Mouse (Mus musculus): ENCODE data around the gene Cnnm4.

The Cnnm4 gene

GRCm38 (mm10) chr1:36471181-36472105 lies at the start of gene Cnnm4:
Gene Cnnm4, plus strand, starts transcription at chr1:36471620.
- peak; percentile 84 to 88 for DNase-seq (ENCODE audit: low spot score in 2 of 2)

- DNase-seq (ENCODE audit: low spot score in 2 of 2): no peak
Measured at GRCm38 (mm10) chr1:36429511-36429910, 41.9 kb upstream of the Cnnm4 start.

GRCm38 (mm10) chr1:36432999-36433398 lies 38.4 kb upstream of the Cnnm4 start:
- no peak for DNase-seq (ENCODE audit: low spot score in 2 of 2)

GRCm38 (mm10) chr1:36433616-36434015 lies 37.8 kb upstream of the Cnnm4 start:
- no peak for DNase-seq (ENCODE audit: low spot score in 2 of 2)

- no peak for DNase-seq (ENCODE audit: low spot score in 2 of 2)
Measured at GRCm38 (mm10) chr1:36435071-36435470, 36.3 kb upstream of the Cnnm4 start.

- DNase-seq (ENCODE audit: low spot score in 2 of 2): no peak
Measured at GRCm38 (mm10) chr1:36436515-36436914, 34.9 kb upstream of the Cnnm4 start.

GRCm38 (mm10) chr1:36437223-36437622 lies 34.2 kb upstream of the Cnnm4 start:
- DNase-seq (ENCODE audit: low spot score in 2 of 2): no peak

GRCm38 (mm10) chr1:36441101-36441500 lies 30.3 kb upstream of the Cnnm4 start:
- no peak for DNase-seq (ENCODE audit: low spot score in 2 of 2)

GRCm38 (mm10) chr1:36444471-36445464 lies 26.7 kb upstream of the Cnnm4 start, which contains the start of gene Lman2l:
Gene Lman2l, minus strand, starts transcription at chr1:36445271.
- peak; percentile 92 to 96 for DNase-seq (ENCODE audit: low spot score in 2 of 2)

GRCm38 (mm10) chr1:36445508-36445907 lies 25.9 kb upstream of the Cnnm4 start:
- no peak for DNase-seq (ENCODE audit: low spot score in 2 of 2)

GRCm38 (mm10) chr1:36446106-36446824 lies 25.2 kb upstream of the Cnnm4 start:
- no peak for DNase-seq (ENCODE audit: low spot score in 2 of 2)

GRCm38 (mm10) chr1:36446841-36447240 lies 24.6 kb upstream of the Cnnm4 start:
- DNase-seq (ENCODE audit: low spot score in 2 of 2): no peak

GRCm38 (mm10) chr1:36454055-36454815 lies 17.2 kb upstream of the Cnnm4 start:
- DNase-seq (ENCODE audit: low spot score in 2 of 2): no peak

GRCm38 (mm10) chr1:36457388-36458014 lies 13.9 kb upstream of the Cnnm4 start:
- DNase-seq (ENCODE audit: low spot score in 2 of 2): no peak

- DNase-seq (ENCODE audit: low spot score in 2 of 2): no peak
Measured at GRCm38 (mm10) chr1:36458169-36458568, 13.3 kb upstream of the Cnnm4 start.

- DNase-seq (ENCODE audit: low spot score in 2 of 2): no peak
Measured at GRCm38 (mm10) chr1:36461829-36462228, 9.6 kb upstream of the Cnnm4 start.

- DNase-seq (ENCODE audit: low spot score in 2 of 2): no peak
Measured at GRCm38 (mm10) chr1:36465641-36466160, 5.7 kb upstream of the Cnnm4 start.

- DNase-seq (ENCODE audit: low spot score in 2 of 2): no peak
Measured at GRCm38 (mm10) chr1:36467446-36467845, 4.0 kb upstream of the Cnnm4 start.

GRCm38 (mm10) chr1:36469811-36470444 lies 1.5 kb upstream of the Cnnm4 start:
- peak in 1 of 2 experiments; percentile 30 for DNase-seq (ENCODE audit: low spot score in 2 of 2)

- no peak for DNase-seq (ENCODE audit: low spot score in 2 of 2)
Measured at GRCm38 (mm10) chr1:36472106-36472440, 653 bp downstream of the Cnnm4 start.

Data from urinary bladder, postnatal 4 days (tissue).